Mouse (Mus musculus) thymus, postnatal 14 days (tissue): Measurements from ENCODE around the gene Sgms2.

Experiments
- DNase-seq: peaks from one replicate; pipeline ENCODE4 v3.0.0; 2021

The Sgms2 gene

GRCm38 (mm10) chr3:131491361-131491925 is at the start of gene Sgms2:
Gene Sgms2, minus strand, starts transcription at chr3:131491411.
- no peak for DNase-seq

GRCm38 (mm10) chr3:131525229-131525628 is 34.0 kb upstream of the Sgms2 start:
- no peak for DNase-seq

- DNase-seq: peak; percentile 41
Observed at GRCm38 (mm10) chr3:131524779-131525178, 33.6 kb upstream of the Sgms2 start.

GRCm38 (mm10) chr3:131524210-131524609 is 33.0 kb upstream of the Sgms2 start:
- no peak for DNase-seq

GRCm38 (mm10) chr3:131523749-131524148 is 32.5 kb upstream of the Sgms2 start:
- no peak for DNase-seq

GRCm38 (mm10) chr3:131522243-131522642 is 31.0 kb upstream of the Sgms2 start:
- no peak for DNase-seq

GRCm38 (mm10) chr3:131521206-131521605 is 30.0 kb upstream of the Sgms2 start:
- no peak for DNase-seq

- DNase-seq: no peak
Observed at GRCm38 (mm10) chr3:131517756-131518155, 26.5 kb upstream of the Sgms2 start.

- no peak for DNase-seq
Observed at GRCm38 (mm10) chr3:131516332-131516999, 25.3 kb upstream of the Sgms2 start.

GRCm38 (mm10) chr3:131511616-131512015 is 20.4 kb upstream of the Sgms2 start:
- no peak for DNase-seq

GRCm38 (mm10) chr3:131508024-131508423 is 16.8 kb upstream of the Sgms2 start:
- DNase-seq: no peak

GRCm38 (mm10) chr3:131504595-131505223 is 13.5 kb upstream of the Sgms2 start:
- DNase-seq: no peak

- no peak for DNase-seq
Observed at GRCm38 (mm10) chr3:131501677-131502370, 10.6 kb upstream of the Sgms2 start.

- no peak for DNase-seq
Observed at GRCm38 (mm10) chr3:131499651-131500050, 8.4 kb upstream of the Sgms2 start.

GRCm38 (mm10) chr3:131496506-131497122 is 5.4 kb upstream of the Sgms2 start:
- no peak for DNase-seq

GRCm38 (mm10) chr3:131495076-131495475 is 3.9 kb upstream of the Sgms2 start:
- no peak for DNase-seq

GRCm38 (mm10) chr3:131493194-131493593 is 2.0 kb upstream of the Sgms2 start:
- no peak for DNase-seq

GRCm38 (mm10) chr3:131491980-131492379 is 769 bp upstream of the Sgms2 start:
- DNase-seq: no peak

- DNase-seq: peak; percentile 12
Observed at GRCm38 (mm10) chr3:131490143-131490908, 885 bp downstream of the Sgms2 start.

- DNase-seq: no peak
Observed at GRCm38 (mm10) chr3:131489657-131490142, 1.5 kb downstream of the Sgms2 start.

- DNase-seq: no peak
Observed at GRCm38 (mm10) chr3:131488969-131489368, 2.2 kb downstream of the Sgms2 start.

GRCm38 (mm10) chr3:131488403-131488802 is 2.8 kb downstream of the Sgms2 start:
- no peak for DNase-seq
